Mouse (Mus musculus) lung, adult 2 months (tissue): ENCODE results near the gene Kif4.

Experiments
- CTCF ChIP-seq: fragments of 200-500 bp; IDR thresholded peaks from 2 replicates; pipeline ENCODE4 v1.5.1; 2011; ENCODE audit warnings: mild to moderate bottlenecking, low read length, control low read depth; ENCODE audit not compliant: insufficient read depth
- POLR2A ChIP-seq: fragments of 200-500 bp; IDR thresholded peaks from 2 replicates; pipeline ENCODE4 v1.6.1; 2011; ENCODE audit warnings: low read depth, mild to moderate bottlenecking, control low read depth, low read length, borderline replicate concordance; ENCODE audit errors: extremely low read depth

DNA sequence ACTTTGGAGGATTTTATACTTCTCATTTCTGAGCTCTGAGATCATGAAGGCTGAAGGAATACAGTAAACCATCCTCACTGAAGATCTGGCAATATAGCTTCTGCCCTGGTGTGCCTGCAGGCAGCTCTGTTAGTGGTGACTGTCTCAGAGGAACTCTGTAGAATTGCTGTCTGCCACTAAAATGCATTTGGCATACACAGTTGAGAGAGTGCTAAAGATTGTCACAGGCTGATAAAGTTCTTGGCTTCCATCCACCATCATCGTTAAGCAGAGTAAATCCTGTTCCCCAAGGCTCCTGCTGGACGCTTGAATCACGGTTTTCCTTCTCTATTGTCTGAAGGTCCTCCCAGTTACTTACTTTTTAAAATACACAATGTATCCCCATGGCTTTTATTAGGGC is 61.0 kb downstream of the Kif4 start:
- TF ChIP-seq CTCF (no peak), POLR2A (no peak)
